Mouse (Mus musculus) liver, adult (tissue): Measurements from ENCODE around the gene Ldb3.

Experiments
- GATA4 ChIP-seq: IDR thresholded peaks from 2 replicates; pipeline ENCODE4 v1.6.1; 2014; ENCODE audit warnings: mild to moderate bottlenecking, low read length; ENCODE audit not compliant: insufficient replicate concordance

Ldb3 gene

DNA sequence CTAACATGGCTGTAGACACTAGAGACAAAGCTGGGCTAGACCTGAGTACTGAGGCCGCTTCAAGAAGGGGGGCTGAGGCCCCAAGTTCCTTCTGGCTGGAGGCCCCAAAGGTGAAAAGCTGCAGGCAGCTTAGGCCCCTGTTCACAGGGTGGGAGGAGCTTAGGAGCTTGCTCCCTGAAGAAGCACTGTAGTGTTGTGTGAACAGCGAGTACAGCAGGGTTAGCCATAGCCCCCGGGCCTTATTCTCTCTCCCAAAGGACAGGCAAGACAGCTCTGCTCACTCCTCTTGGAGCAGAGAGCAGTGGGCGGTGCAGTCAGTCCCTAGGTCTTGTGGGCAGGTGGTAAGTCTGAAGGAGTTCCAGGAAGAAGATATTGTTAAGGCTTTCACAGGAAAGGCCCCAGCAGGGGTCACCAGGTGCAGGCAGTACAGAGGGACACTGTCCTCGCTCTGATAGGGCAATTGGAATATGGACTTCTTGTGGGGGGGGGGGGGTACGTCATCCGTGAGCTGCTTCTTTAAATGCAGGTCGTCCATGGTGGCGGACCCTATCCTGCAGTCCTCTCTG is 15.1 kb downstream of the Ldb3 start:
- no peak for TF ChIP-seq GATA4

GRCm38 (mm10) chr14:34571610-34572387 is 16.7 kb downstream of the Ldb3 start:
- no peak for TF ChIP-seq GATA4

DNA sequence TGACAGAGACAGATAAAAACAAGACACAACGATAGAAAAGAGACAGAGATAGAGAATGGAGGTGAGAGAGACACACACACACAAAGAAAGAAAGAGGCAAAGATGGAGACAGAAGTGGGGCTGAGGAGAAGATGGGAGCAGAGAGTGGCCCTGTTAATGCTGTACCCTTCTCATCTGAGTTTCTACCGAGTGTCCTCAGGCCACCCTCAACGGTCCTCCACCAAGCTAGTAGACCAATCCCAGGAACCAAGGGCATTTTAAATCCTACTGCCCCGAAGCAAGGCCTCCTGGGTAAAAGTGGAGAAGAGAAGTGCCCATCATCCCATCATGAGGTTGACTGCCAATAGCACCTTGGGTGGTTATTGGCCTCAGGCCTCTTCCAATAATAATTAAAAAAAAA is 17.6 kb downstream of the Ldb3 start:
- no peak for TF ChIP-seq GATA4

DNA sequence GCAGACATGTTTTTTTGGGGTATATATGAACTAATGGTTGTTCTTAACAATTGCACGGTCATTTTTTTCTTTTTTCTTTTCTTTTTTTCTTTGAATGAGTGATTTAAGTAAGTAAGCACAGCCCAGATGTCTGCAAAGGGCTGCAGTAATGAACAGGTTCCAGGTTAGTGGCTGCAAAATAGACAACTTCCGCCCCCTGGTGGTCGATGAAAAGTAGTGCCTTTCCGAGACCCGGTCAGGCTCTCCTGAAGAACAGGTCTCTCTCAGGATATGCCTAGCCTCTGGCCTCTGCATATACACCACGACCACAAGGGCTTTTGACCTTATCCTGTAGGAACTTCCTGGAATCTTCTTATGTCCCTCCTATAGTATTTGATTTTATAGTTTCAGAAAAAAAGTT is 18.2 kb downstream of the Ldb3 start:
- no peak for TF ChIP-seq GATA4

- TF ChIP-seq GATA4, result no peak
Measured at GRCm38 (mm10) chr14:34569534-34570194, 18.8 kb downstream of the Ldb3 start.

DNA sequence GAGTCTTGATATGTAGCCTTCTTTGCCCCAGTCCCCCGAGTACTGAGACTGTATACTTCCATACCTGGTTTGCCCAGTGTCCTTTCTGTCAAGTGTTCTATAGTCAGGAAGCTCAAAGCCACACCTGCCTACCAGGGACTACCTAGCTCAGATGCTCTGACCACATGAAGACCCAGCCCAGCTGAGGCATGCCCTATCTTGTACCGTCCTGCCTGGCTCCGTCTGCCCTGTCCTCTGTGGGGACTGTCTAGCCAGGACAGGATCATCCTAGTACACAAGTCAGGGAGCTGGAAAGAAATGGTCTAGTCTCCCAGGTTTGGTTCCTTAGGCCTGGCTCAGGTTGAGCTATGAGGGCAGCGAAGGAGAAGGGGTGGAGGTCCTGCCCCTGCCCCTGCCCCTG is 19.9 kb downstream of the Ldb3 start:
- TF ChIP-seq GATA4, result no peak

DNA sequence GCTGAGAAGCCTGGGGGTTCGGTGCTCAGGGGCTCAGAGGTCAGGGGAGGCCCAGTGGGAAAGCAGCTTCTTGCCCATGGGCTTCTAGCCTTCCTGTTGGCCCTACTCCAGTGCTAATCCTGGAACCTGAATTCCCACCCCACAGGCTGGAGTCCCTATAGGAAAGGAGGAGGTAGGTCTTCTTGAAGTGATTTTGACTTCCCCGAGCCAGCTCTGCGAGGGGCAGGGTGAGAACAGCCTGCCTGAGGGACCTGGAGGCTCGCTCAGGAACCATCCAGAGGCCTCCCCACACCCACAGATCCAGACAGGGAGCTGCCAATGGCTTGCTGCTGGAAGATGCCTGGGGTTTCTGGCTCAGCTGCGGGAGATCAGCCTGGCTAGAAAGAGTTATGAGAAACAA is 20.8 kb downstream of the Ldb3 start:
- no peak for TF ChIP-seq GATA4

GRCm38 (mm10) chr14:34566530-34566929 is 22.0 kb downstream of the Ldb3 start:
- TF ChIP-seq GATA4, result no peak

DNA sequence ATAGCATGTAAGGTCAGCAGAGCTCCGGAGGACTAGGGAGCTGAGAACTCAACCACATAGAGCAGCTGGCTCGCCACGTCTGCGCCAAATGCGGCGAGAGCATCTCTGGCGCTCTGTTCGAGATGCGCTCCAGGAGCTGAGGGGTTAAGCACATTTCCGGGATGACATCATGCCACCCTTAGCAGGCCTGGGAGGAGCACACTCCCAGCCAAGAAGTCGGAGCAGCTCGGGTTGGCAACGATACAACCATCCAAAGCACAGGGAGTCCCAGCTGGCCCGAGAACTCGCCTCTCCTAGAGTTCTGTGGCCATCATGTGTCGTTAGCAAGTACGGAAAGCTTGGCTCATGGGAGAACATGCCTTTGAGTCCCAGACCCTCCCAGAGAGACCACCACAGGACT is 22.8 kb downstream of the Ldb3 start:
- TF ChIP-seq GATA4, result no peak

- no peak for TF ChIP-seq GATA4
Measured at GRCm38 (mm10) chr14:34564646-34565045, 23.8 kb downstream of the Ldb3 start.

DNA sequence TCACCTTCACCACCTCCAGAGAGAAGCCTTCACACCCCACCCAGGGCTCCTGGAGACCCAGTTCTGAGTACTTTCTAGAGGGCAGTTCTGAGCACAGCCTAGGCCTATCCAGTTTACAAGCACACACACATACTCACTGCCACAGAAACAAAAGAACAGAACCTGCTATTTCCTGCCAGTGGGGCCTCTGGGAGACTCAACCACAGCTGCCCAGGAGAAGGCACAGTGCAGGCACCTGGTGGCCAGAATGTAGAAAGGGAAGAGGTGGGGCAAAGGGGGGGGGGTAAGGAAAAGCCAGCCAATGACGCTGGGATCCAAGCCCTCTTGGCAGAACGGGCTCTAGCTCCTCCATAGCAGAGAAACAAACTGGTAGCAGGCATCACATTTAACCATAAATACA is 26.1 kb downstream of the Ldb3 start:
- no peak for TF ChIP-seq GATA4

GRCm38 (mm10) chr14:34561647-34562046 is 26.8 kb downstream of the Ldb3 start:
- no peak for TF ChIP-seq GATA4

DNA sequence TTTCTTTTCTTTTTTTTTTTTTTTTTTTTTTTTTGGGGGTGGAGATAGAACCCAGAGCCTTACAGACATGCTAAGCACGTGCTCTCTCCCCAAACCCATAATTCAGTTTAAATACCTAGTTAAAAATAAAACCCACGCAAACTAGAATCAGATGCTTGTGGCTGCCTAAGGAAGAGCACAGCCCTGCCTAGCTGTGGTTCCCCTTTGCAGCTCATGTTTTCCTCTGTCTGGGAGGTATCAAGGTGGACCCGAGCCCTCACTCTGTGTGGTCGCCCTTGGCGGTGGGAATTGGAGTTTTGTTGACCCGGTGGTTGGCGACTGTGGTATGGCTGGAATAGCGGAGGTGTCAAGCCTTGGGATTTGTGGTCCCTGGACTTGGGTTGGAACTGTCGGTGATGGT is 29.5 kb downstream of the Ldb3 start:
- TF ChIP-seq GATA4, result no peak

- TF ChIP-seq GATA4, result no peak
Measured at GRCm38 (mm10) chr14:34555211-34555610, 33.3 kb downstream of the Ldb3 start.

DNA sequence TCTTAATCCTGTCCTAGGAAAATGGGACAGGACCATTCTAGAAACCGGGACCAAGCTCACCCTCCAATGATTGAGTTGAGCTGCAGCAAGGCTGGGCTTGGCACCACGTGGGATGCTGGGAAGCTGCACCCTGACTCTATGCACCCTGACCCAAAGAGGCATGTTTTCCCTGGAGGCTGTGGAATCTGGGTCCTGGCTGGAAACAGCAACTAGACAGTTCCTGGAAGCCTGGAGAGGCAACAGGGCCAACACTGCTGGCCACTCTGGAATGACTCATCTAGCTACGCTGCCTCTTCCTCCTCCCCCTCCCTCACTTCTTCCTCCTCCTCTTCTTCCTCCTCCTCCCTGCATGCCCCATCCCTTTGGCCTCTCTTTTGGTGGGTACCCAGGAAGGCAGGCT is 34.4 kb downstream of the Ldb3 start:
- TF ChIP-seq GATA4, result no peak

DNA sequence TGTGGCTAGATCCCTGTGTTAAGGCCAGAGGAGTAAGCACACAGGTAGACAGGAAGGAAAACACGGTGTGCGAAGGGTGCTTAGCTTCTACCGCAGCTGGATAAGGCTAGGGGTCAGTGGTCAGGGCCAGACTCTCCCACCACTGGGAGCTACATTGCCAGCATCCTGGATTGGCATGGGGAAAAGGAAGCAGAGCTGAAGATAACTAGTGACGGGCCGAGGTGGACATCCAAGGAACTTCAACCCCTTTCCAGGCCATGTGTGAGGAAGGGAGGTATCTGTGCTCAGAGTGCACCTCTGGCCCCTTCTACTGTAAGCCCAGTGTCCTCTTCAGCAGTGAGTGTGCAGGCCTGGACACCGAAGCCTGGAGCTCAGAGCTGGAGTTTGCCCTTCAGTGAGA is 35.0 kb downstream of the Ldb3 start:
- no peak for TF ChIP-seq GATA4
